Mouse (Mus musculus) hindbrain, embryonic 10.5 days (tissue): ENCODE data around the gene Ifitm3. TPM values are rescaled to one million over a fixed set of nuclear protein-coding genes. Genes with fewer than 3 reads are reported as not detected.

Source experiments
- DNase-seq: peaks from one replicate; pipeline ENCODE4 v3.0.0-alpha.2; 2017; ENCODE audit warnings: low spot score
- H3K27ac ChIP-seq: fragments of 300-500 bp; sonication (generic); 2 replicates; pipeline ENCODE4 v1.5.1; 2016; ENCODE audit warnings: mild to moderate bottlenecking, moderate library complexity
- H3K27me3 ChIP-seq: fragments of 300-500 bp; sonication (generic); 2 replicates; pipeline ENCODE4 v1.6.1; 2016; ENCODE audit warnings: mild to moderate bottlenecking; ENCODE audit not compliant: poor library complexity, insufficient read depth, severe bottlenecking
- H3K36me3 ChIP-seq: fragments of 300-500 bp; sonication (generic); 2 replicates; pipeline ENCODE4 v1.6.1; 2016; ENCODE audit warnings: mild to moderate bottlenecking, moderate library complexity
- H3K4me1 ChIP-seq: fragments of 300-500 bp; sonication (generic); replicated peaks from 2 replicates; pipeline ENCODE4 v1.6.1; 2016; ENCODE audit warnings: mild to moderate bottlenecking
- H3K4me3 ChIP-seq: fragments of 300-500 bp; sonication (generic); 2 replicates; pipeline ENCODE4 v1.5.1; 2016; ENCODE audit warnings: mild to moderate bottlenecking, moderate library complexity
- H3K9me3 ChIP-seq: fragments of 300-500 bp; sonication (generic); 2 replicates; pipeline ENCODE4 v1.6.1; 2016; ENCODE audit warnings: mild to moderate bottlenecking, moderate library complexity
- WGBS: fragments of 180-500 bp; shearing (Covaris S2); methylation state at CpG from one replicate; pipeline ENCODE4 v1.1.7; 2016; 5-methylcytosine and 5-hydroxymethylcytosine counted together
- polyA plus RNA-seq: library from polyadenylated mRNA; unstranded; fragments of >200 nt; fragmentation: Nextera tagmentation; extraction: Ambion mirVana; gene quantifications from 2 replicates; pipeline ENCODE4 v1.2.1, GENCODE M21; 2016

Gene Ifitm3
- polyA plus RNA-seq, 1 experiment from 2014 or later = 21.0 TPM

DNA sequence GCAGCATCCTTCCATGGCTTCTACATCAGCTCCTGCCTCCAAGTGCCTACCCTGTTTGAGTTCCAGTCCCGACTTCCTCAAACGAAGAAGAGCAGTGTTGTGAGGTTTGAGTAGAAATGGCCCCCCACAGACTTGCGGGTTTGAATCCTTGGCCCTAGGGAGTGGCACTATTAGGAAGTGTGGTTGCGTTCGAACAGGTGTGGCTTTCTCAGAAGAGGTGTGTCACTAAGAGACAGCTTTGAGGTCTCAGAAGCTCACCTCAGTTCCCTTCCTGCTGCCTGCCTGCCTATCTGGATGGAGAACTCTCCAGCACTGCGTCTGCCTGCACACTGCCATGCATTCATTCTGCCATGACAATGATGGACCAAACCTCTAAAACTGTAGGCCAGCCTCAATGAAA, 4.1 kb downstream of the Ifitm3 start:
- peaks cover 32% of the 10 kb centered on the region for H3K4me1 ChIP-seq
- DNase-seq = no peak

GRCm38 (mm10) chr7:141003248-141004010, 7.1 kb downstream of the Ifitm3 start:
- H3K4me3 ChIP-seq = no peak overlapping the region
- WGBS = 81% methylated on average over 5 of the region's 5 CpGs

More for the DNA sequence above, 4.1 kb downstream of the Ifitm3 start:
- Histone ChIP-seq H3K27ac (no peak overlapping the region), H3K9me3 (no peaks in the 10 kb centered on the region), H3K36me3 (no peaks in the 10 kb centered on the region), H3K27me3 (no peaks in the 10 kb centered on the region), H3K4me3 (no peak overlapping the region)
- WGBS = 90% methylated on average over 6 of the region's 6 CpGs

DNA sequence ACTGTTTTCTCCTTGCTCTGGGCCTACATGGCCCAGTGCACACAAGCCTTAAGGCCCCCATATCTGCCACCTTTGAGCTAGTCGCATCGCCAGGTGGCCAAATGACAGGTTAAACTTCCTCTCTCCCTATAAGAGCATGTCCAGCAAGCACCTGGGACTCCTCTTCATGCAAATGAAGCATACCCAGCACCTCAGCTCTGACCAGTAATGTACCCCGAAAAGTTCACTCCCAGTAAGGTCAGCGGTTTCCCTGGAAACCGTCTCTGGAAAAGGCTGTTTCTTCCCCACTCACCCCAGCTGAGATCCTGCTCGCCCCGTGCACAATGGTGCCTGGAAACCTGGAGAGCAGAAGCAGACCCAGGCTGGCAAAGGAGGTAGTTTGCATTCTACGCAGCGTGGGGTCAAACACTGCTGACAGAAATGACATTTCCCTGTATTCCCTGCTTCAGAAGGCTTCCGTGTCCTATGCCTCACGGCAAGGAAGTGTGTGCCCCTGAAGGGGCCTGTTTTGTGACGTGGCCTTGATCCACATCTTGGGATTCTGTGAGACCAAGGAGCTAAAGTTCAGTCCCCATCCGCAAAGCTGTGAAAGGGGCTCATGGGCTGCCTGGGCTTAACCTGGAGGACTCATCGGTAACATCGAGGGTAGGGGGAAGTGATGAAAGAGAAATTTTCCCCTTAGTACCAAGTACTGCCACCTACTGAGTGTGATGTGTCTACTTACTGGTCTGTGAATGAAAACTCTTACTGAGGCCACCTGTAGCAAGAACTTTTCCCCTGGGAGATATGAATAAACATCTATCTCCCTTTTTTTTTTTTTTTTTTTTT, 9.5 kb downstream of the Ifitm3 start:
- no peaks in the 10 kb centered on the region for H3K36me3 ChIP-seq
- no peak overlapping the region for H3K4me3 ChIP-seq
- no peaks in the 10 kb centered on the region; the same call in 1 of the 2 replicates for H3K4me1 ChIP-seq
- WGBS = 74% methylated on average over 15 of the region's 15 CpGs
- no peak overlapping the region for H3K27ac ChIP-seq
- no peaks in the 10 kb centered on the region for H3K27me3 ChIP-seq
- no peaks in the 10 kb centered on the region for H3K9me3 ChIP-seq
- DNase-seq = no peak

More at GRCm38 (mm10) chr7:141003248-141004010, 7.1 kb downstream of the Ifitm3 start:
- Histone ChIP-seq H3K9me3 (no peaks in the 10 kb centered on the region), H3K27me3 (no peaks in the 10 kb centered on the region), H3K36me3 (no peaks in the 10 kb centered on the region), H3K27ac (no peak overlapping the region), H3K4me1 (peaks cover 3% of the 10 kb centered on the region)
- DNase-seq = no peak

DNA sequence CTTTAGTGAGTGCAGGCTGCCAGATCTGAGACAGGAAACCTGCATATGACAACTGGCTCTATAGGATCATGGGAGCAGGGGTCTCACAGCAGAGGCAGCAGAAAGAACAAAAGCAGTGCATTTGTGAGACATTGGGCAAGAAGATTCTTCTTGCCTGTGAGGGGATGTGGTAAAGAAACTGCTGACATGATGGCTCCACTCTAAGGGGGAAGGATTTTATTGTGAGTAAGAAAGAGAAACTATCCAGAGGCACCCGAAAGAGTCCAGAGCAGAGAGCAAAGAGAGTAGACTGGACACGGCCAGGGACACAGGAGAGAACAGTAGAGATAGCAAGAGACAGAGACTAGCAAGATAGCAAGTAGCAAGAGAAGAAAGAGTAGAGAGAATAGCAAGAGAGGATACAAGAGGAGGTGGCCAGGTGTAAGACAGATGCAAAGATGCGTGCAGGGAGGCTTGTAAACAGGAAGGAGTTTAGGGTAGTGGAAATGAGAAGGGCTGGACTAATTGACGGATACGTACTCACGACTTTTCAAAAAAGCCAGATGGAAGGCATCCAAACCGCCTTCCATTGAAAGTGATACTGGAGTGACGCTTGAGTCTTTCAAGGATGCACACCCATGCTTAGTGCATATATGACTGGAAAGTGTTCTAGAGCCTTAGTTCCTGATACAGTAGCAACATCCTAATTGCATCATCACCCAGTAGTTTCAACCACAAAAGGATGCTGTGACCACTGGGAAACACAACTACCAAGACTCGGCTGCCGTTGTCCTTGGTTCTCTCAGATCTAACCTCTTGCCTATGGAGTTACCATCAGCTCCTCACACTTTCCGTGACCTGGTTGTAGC, 11.5 kb downstream of the Ifitm3 start:
- no peaks in the 10 kb centered on the region for H3K9me3 ChIP-seq
- 93% methylated on average over 11 of the region's 11 CpGs for WGBS
- H3K4me1 ChIP-seq = no peaks in the 10 kb centered on the region; the same call in 1 of the 2 replicates
- H3K27me3 ChIP-seq = no peaks in the 10 kb centered on the region
- no peak overlapping the region for H3K27ac ChIP-seq
- H3K36me3 ChIP-seq = no peaks in the 10 kb centered on the region
- no peak for DNase-seq
- no peak overlapping the region for H3K4me3 ChIP-seq

- H3K4me1 ChIP-seq = no peaks in the 10 kb centered on the region; the same call in 1 of the 2 replicates
- no peaks in the 10 kb centered on the region for H3K27me3 ChIP-seq
- no peak for DNase-seq
- no peak overlapping the region for H3K27ac ChIP-seq
- H3K9me3 ChIP-seq = no peaks in the 10 kb centered on the region
- 64% methylated on average over 1 of the region's 1 CpGs for WGBS
- no peaks in the 10 kb centered on the region for H3K36me3 ChIP-seq
- no peak overlapping the region for H3K4me3 ChIP-seq
Measured at GRCm38 (mm10) chr7:140997817-140998216, 12.8 kb downstream of the Ifitm3 start.

- DNase-seq = no peak
- 87% methylated on average over 14 of the region's 14 CpGs for WGBS
- peaks cover 25% of the 10 kb centered on the region for H3K4me1 ChIP-seq
- no peaks in the 10 kb centered on the region for H3K36me3 ChIP-seq
- H3K27ac ChIP-seq = no peak overlapping the region
- no peaks in the 10 kb centered on the region for H3K27me3 ChIP-seq
- no peaks in the 10 kb centered on the region for H3K9me3 ChIP-seq
- no peak overlapping the region for H3K4me3 ChIP-seq
Measured at GRCm38 (mm10) chr7:140991117-140991689, 19.4 kb downstream of the Ifitm3 start.

DNA sequence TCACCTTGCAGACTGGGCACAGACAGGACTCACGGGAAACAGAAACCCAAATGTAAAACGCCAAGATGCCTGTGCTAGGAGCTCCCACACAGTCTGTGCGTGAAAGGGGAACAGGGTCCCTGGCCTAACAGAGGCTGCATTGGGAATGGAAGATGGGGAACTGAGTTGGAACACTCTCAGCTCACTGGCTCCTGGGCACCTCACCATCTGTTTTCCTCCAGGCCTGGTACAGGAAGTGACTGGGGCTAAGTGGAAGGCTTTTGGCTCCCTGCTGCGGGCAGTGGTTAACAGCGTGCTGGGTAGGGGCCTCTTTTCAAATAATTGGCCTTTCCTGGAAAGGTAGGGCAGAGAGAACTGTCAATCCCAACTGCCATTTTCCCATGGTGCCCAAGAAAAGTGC, 19.9 kb downstream of the Ifitm3 start:
- Histone ChIP-seq H3K27me3 (no peaks in the 10 kb centered on the region), H3K4me1 (peaks cover 25% of the 10 kb centered on the region), H3K9me3 (0 out of 2 replicates have a peak, but pooled peaks cover 3% of the 10 kb centered on the region), H3K4me3 (no peak overlapping the region), H3K36me3 (no peaks in the 10 kb centered on the region), H3K27ac (0 out of 2 replicates have a peak overlapping the region, but pooled peaks have one; percentile 35)
- 63% methylated on average over 5 of the region's 5 CpGs for WGBS
- DNase-seq = no peak

DNA sequence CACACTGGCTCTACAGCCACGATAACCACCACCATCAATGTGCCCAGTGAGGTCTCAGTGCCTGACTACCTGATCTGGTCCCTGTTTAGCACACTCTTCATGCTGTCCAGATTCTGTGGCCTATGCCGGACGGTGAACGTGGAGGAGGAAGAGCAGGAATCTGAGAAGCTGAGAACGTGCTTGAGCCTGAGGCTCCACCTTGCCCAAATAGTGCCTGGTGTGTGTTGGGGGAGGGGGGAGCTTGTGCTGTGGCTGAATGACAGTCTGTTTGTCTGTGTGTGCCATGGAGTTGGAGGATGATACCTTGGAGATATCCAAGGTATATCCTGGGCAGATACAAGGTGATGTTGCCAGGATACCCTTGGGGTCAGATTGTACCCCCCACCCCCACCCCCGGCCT, 20.4 kb downstream of the Ifitm3 start:
- Histone ChIP-seq H3K36me3 (no peaks in the 10 kb centered on the region), H3K27ac (no peak overlapping the region), H3K9me3 (0 out of 2 replicates have a peak, but pooled peaks cover 3% of the 10 kb centered on the region), H3K27me3 (no peaks in the 10 kb centered on the region), H3K4me3 (no peak overlapping the region), H3K4me1 (peaks cover 25% of the 10 kb centered on the region)
- DNase-seq = no peak
- WGBS = 71% methylated on average over 6 of the region's 6 CpGs

GRCm38 (mm10) chr7:140989022-140989421, 21.5 kb downstream of the Ifitm3 start:
- 0 out of 2 replicates have a peak, but pooled peaks cover 3% of the 10 kb centered on the region for H3K9me3 ChIP-seq
- DNase-seq = no peak
- peaks cover 25% of the 10 kb centered on the region for H3K4me1 ChIP-seq
- no peak overlapping the region; the same call in 1 of the 2 replicates for H3K27ac ChIP-seq
- 74% methylated on average over 4 of the region's 4 CpGs for whole genome bisulfite sequencing
- no peak overlapping the region for H3K4me3 ChIP-seq
- no peaks in the 10 kb centered on the region for H3K27me3 ChIP-seq
- H3K36me3 ChIP-seq = no peaks in the 10 kb centered on the region

- WGBS = 87% methylated on average over 17 of the region's 17 CpGs
- Histone ChIP-seq H3K4me1 (peaks cover 25% of the 10 kb centered on the region), H3K4me3 (no peak overlapping the region), H3K9me3 (0 out of 2 replicates have a peak, but pooled peaks cover 3% of the 10 kb centered on the region), H3K27me3 (no peaks in the 10 kb centered on the region), H3K27ac (no peak overlapping the region), H3K36me3 (no peaks in the 10 kb centered on the region)
- DNase-seq = no peak
Measured at GRCm38 (mm10) chr7:140987182-140988138, 23.1 kb downstream of the Ifitm3 start.

DNA sequence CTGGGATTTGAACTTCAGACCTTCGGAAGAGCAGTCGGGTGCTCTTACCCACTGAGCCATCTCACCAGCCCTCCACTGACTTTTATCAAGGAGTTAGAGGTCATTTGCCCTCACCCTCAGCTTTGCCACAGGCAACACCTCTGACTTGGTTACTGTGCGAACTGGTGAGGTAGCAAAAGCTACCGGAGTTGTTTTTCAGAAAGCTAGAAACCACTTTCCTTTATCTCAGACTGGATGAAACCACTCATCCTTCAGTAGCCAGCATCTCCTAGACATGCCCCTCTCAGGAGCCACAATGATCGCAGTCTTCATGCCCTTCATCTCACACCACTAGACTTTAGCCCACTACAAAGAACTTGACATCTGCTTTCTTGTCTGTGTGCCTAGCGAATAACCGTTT, 27.6 kb downstream of the Ifitm3 start:
- 87% methylated on average over 7 of the region's 7 CpGs for WGBS
- no peak for DNase-seq
- 0 out of 2 replicates have a peak, but pooled peaks cover 3% of the 10 kb centered on the region for H3K9me3 ChIP-seq

More for the DNA sequence above, 27.6 kb downstream of the Ifitm3 start:
- no peaks in the 10 kb centered on the region for H3K27me3 ChIP-seq
- H3K36me3 ChIP-seq = no peaks in the 10 kb centered on the region
- H3K27ac ChIP-seq = no peak overlapping the region
- no peak overlapping the region for H3K4me3 ChIP-seq
- no peaks in the 10 kb centered on the region for H3K4me1 ChIP-seq
